Mouse (Mus musculus) urinary bladder, adult 18-20 months (tissue): ENCODE results near the gene Gpr165.
A peak's percentile ranks its signal among the peaks of the same experiment; 100 is the strongest.

Experiments
- DNase-seq, 2 experiments: peaks; one replicate each; pipeline ENCODE4 v3.0.0; 2022; ENCODE audit warnings: low spot score in 2 of 2, mixed read lengths in 2 of 2

Gpr165 gene

DNA sequence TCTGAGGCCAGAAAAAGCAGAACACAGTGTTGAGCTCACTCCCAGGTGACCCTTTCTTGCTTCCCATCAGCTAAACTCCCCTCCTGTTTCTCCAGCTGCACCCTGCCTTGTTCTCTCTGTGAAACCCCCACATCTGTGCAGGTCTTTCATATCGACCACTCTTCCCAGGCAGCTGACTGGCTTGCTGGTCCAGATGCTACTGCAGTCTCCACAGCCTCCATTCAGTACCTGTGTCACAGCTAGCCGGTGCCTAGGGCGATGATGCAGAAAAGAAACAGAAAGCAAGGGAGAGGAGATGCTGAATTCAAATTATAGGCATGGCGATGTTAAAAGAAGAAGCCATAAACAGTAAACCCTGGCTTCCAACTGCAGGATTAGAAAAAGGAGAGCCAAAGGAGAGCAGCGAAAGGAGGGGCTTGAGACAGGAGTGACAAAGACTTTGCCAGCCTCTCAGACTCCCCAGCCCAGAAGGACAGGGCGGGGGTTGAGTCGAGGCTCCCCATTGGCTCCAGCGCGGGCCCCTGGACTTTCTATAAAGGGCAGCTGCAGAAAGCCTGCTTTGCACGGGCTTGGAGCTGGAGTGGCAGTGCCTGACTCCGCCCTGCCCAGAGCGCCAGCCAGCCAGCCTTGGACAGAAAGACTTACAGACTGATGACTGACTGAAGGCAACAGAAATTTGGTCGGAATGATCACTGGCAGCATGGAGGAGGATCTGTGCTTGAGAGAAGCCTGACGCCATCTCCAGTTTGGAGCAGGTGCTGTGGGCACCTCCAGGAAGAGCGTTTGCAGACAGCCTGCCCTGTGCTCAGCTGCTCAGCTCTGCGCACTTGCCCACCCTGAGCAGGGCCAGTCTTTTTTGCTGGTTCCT lies at the start of gene Gpr165:
Gpr165 (plus strand) TSS at position 535 of the 868 bp plus-strand sequence.
- peak; percentile 8 to 9 for DNase-seq

DNA sequence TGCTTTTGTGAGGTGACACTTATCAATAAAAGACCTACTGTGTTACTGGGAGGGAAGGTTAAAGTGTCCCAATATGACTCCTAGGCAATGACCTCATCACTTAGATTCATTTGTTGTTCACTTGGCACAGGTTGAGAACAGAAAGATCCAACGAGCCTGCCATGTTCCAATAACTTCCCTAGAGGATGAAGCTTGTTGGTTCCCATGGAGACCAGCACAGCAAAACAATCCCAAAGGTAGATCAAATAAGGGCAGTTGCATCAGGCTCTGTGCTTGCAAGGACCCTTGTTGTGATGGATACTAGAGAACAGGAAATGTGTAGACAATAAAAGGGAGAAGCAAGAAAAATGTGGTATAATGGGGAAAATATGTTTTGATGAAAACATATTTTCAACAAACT lies 38.4 kb upstream of the Gpr165 start:
- DNase-seq, result no peak
